Mouse (Mus musculus): ENCODE data around the gene Fkrp.

GRCm38 (mm10) chr7:16839427-16840108 lies 23.0 kb upstream of the Fkrp start:
- no peak for TF ChIP-seq POLR2A (IDR thresholded peaks at IDR 0.05; ENCODE audit: borderline replicate concordance, extremely low read depth, low read depth, low read length)
- no peak for TF ChIP-seq CTCF (IDR thresholded peaks at IDR 0.05; ENCODE audit: insufficient read depth, low read length)

Data from lung, adult 2 months (tissue).